Comparison of ENCODE assay signal across 37 mouse cellular contexts in genomic region chr15:98749093-98749492, GRCm38 (mm10). TPM values are rescaled to one million over a fixed set of nuclear protein-coding genes. Genes with fewer than 3 reads are reported as not detected.
"Had no signal": no experiment of that assay in that cellular context is flagged by ENCODE, and none has a peak within 500 bp of the region (broad histone marks: within the 10 kb centered on the region; RNA-seq: fewer than 3 reads in every experiment).

No protein-coding gene starts in this region.

- DNase-seq: left cerebral cortex, postnatal 4 days; liver; liver, embryonic 13.5 days; liver, postnatal 0 days; lung, adult 18-20 months; lung, adult 2 months; lung, embryonic 14.5 days; lung, postnatal 10 days; lung, postnatal 14 days; lung, postnatal 36 days; lung, postnatal 4 days; midbrain, embryonic 14.5 days had no signal

- H3K4me3 ChIP-seq: limb, embryonic 10.5 days; limb, embryonic 12.5 days; limb, embryonic 13.5 days; limb, embryonic 15.5 days; liver, embryonic 12.5 days; liver, embryonic 13.5 days; liver, embryonic 15.5 days; lung, embryonic 15.5 days; megakaryocyte, embryonic 14.5 days; midbrain, embryonic 10.5 days; midbrain, embryonic 12.5 days; midbrain, embryonic 13.5 days; midbrain, embryonic 15.5 days; neural tube, embryonic 12.5 days had no signal

- H3K36me3 ChIP-seq: liver, embryonic 15.5 days; midbrain, embryonic 13.5 days; midbrain, embryonic 15.5 days had no signal

- H3K4me2 ChIP-seq: limb, embryonic 12.5 days; limb, embryonic 13.5 days; limb, embryonic 15.5 days; liver, embryonic 11.5 days; liver, embryonic 12.5 days; liver, embryonic 13.5 days; liver, embryonic 15.5 days; lung, embryonic 14.5 days; lung, embryonic 15.5 days; midbrain, embryonic 11.5 days; midbrain, embryonic 12.5 days; midbrain, embryonic 13.5 days; midbrain, embryonic 15.5 days; neural tube, embryonic 12.5 days had no signal

- H3K27me3 ChIP-seq: limb, embryonic 12.5 days; limb, embryonic 13.5 days; limb, embryonic 15.5 days; liver, embryonic 12.5 days; liver, embryonic 13.5 days; liver, embryonic 15.5 days; lung, embryonic 15.5 days; megakaryocyte, embryonic 14.5 days; midbrain, embryonic 12.5 days; midbrain, embryonic 13.5 days; midbrain, embryonic 15.5 days; neural tube, embryonic 12.5 days had no signal

RNA-seq across cellular contexts. Expression of gene Wnt10b, which starts 28.9 kb away (rescaled TPM):
- polyA plus RNA-seq: liver, adult 2 months; liver, embryonic 11.5 days; liver, embryonic 12.5 days; liver, embryonic 13.5 days; liver, embryonic 15.5 days; liver, embryonic 16.5 days; lung, embryonic 14.5 days; macrophage; midbrain, embryonic 14.5 days; midbrain, embryonic 15.5 days; midbrain, embryonic 16.5 days; midbrain, postnatal 0 days had no signal

RNA-seq across cellular contexts. Expression of gene Wnt1, which starts 40.6 kb away (rescaled TPM):
- polyA plus RNA-seq: limb, embryonic 10.5 days; limb, embryonic 11.5 days; limb, embryonic 12.5 days; limb, embryonic 13.5 days; limb, embryonic 14.5 days; liver, adult 2 months; liver, embryonic 11.5 days; liver, embryonic 12.5 days; liver, embryonic 13.5 days; liver, embryonic 14.5 days; liver, embryonic 15.5 days; liver, embryonic 16.5 days; liver, postnatal 0 days; lung, adult 2 months; lung, embryonic 14.5 days; lung, embryonic 15.5 days; lung, embryonic 16.5 days; lung, postnatal 0 days; macrophage had no signal

RNA-seq across cellular contexts. Expression of gene Ccdc65, which starts 41.1 kb away (rescaled TPM):
- polyA plus RNA-seq: liver, adult 2 months; liver, embryonic 13.5 days; liver, embryonic 15.5 days; liver, embryonic 16.5 days; liver, postnatal 0 days had no signal
